Mouse (Mus musculus): Measurements from ENCODE around the gene Olfr1042.
"Not testable (repeated sequence)": the region's sequence is repeated elsewhere in the genome, so short reads cannot be mapped to it uniquely, and the experiment has no call there.

Olfr1042 gene

DNA sequence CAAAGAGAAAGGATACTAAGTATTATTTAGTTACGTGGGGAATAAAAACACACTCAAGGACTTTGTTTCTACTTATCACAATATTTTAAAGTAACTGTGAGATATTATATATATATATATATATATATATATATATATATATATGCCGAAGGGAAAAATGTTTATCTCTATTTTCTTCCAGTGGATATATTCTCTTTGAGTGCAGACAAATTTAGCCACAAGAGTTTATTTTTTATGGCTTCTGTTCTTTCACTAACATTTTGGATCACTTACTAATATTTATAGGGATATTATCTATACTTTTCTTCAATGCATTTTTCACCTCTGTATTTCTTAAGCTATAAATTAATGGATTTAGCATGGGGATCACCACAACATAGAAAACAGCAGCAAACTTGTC, at the start of gene Olfr1042:
Olfr1042 (minus strand) TSS at position 101 of the 400 bp plus-strand sequence.
- in situ Hi-C loops (cut with MseI, MboI) = no loop called here

DNA sequence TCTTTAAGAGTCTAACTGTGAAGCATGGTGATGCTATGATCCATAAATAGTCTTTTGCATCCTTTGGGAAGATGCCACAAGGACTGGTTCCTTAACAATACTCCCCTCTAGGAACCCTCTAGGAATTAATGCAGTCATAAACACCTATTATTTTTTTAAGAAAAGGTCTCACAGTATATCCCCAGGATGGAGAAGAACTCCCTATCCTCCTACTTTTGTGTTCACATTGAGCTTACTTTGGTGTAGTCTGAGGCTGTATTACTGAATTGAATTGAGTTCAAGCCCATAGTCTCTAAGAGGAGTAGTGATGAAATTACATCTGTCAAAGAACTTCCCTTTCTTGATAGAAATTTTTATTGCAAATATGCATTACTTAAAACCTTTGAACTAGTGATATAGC, 41.3 kb upstream of the Olfr1042 start, which contains the start of gene Olfr1045:
Olfr1045 (minus strand) TSS at position 101 of the 400 bp plus-strand sequence.
- in situ Hi-C loops (cut with MseI, MboI) = no loop called here

DNA sequence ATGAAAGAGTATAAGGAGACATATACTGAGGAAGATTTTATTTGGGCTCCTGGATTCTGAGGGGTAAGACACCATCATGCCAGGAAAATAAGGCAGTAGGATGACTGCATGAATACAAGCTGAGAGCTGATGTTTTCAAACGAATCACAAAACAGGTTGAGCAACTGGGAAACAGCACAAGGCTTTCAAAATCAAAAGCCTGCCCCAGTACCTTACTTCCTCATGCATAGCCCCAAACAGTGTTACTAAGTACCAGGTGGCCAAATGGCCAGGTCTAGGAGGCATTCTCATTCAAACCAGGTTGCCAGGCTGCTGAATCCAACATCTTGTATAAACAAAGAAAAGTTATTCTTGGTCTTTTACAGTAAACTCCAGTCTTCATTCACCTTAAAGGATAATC, 34.2 kb upstream of the Olfr1042 start:
- in situ Hi-C loops (cut with MseI, MboI) = no loop called here

DNA sequence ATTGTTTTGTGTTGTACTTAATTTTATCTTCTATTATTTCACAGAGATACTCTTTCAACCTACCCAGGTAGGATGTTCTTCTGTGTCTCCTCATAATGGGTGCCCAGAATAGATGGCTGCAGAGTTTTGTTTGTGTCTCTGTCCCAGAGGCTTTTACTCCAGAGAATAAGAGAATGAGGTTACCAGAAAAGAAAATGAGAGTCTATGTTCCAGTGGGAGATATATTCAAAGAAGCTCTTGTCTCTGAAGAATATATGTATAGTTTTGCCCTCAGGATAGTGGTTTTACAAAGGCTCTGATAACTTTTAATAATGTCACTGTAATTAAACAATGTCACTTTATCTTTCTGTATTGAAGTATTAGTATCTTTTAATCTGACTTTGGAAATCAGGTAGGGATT, 23.9 kb upstream of the Olfr1042 start, which contains the start of gene Olfr52:
Olfr52 (minus strand) TSS at position 101 of the 400 bp plus-strand sequence.
- in situ Hi-C loops (cut with MseI, MboI) = no loop called here

DNA sequence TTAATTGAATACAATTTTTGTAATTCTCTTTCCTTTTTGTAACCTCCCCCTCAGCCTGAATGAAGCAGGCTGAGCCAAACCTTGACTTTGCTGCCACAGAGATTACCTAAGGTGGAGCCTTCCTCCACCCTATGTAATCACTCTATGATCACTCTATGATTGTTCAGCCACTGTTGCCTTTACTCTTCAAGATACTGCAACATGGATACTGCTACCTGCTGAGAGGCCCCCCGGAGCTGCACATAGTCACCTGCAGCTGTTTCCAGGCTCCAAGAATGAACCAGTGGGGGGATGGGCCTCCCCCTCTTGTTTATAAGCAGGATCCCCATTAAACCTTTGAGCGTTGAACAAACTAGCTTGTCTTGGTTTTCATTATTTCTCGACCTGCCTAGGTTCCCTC, 18.3 kb upstream of the Olfr1042 start:
- in situ Hi-C loops (cut with MseI, MboI) = no loop called here

DNA sequence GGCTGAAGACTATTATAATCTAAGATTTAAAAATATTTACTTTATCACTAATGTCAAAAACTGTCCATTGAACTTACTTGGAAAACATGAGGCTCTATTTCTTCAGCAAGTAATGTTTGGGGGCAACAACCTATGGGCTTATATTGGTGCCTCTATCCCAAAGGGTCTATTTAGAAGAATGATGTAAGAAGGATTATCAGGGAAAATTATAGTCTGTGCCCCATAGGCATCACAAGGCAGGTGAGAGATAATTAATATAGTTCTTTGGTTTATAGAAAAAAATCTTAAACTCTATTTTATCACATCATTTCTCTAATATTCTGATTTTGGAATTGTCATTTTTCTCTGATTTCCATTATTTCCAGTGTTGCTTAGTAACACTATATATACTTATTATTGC, 16.1 kb upstream of the Olfr1042 start, which contains the start of gene Olfr1044:
Olfr1044 (minus strand) TSS at position 101 of the 400 bp plus-strand sequence.
- in situ Hi-C loops (cut with MseI, MboI) = no loop called here

DNA sequence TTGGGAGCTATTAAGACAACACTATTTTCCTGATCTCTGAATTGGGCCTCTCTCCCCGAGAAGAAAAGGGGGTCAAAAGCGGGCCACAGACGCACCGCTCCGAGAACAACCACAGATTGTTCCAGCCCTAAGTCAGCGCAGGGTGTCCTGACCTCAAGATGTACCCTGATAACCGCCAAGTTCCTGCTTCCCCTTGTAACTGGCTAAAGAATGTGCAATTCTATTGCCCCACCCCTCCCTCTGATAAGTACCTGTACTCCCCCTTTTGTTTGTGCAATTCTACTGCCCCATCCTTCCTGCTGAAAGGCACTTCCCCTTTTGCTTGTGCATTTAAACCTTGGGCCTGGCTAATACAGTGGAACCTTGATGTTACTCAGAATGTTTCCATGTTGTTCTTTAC, 13.8 kb upstream of the Olfr1042 start:
- in situ Hi-C loops (cut with MseI, MboI) = not testable (repeated sequence)

DNA sequence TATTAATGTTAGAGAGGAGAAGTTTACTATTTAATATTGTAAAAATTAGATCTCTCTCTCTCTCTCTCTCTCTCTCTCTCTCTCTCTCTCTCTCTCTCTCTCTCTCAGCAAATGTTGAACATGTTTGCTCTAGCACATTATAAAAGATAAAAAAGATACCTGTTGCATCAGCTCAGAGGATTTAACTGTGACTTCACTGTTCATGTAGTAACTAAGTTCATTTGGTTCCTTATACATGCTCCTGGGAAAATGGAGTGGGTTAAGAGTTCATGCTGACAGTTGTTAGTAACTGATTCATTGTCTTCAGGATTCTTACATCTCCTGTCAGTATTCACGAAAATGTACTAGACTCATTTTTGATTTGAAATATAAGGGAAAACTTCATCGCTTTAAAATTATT, 5.8 kb upstream of the Olfr1042 start, which contains the start of gene Olfr1043:
Olfr1043 (minus strand) TSS at position 101 of the 400 bp plus-strand sequence.
- in situ Hi-C loops (cut with MseI, MboI) = no loop called here

DNA sequence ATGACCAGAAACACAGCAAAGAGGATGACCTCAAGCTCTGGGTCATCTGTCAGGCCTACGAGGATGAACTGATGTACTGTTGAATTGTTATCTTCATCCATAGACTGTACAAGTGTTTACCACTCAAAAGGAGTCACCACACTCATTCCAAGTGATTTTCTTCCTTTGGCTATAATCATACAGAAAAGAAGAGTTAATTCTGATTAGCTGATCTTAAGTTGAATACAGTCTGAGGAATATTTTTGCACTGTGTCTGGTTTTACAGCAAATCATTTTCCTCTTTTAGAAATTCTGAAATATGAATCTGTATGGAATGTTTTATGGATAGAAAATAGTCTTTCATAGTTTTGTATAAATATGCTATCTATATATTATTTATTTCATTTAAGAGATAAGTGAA, 15.0 kb downstream of the Olfr1042 start, which contains the start of gene Olfr1040:
Olfr1040 (minus strand) TSS at position 101 of the 400 bp plus-strand sequence.
- in situ Hi-C loops (cut with MseI, MboI) = no loop called here

DNA sequence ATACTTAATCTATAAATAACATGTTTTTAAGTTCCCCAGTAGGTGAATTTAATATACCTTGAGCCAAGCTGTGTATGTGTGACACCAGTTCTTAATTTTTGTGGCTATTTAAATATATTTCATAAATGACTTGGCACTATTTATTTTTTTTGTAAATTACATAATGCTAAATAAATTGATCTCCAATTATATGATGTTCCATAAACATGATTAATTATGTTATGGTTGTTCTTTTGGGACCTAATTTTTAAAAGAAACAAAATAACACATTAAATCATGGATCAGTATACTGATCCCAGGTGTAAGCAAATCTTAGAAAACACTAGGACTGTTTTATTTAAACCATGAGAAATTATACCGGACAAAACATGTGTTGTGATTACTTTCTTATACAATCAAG, 25.8 kb downstream of the Olfr1042 start, which contains the start of gene Olfr1039:
Olfr1039 (minus strand) TSS at position 101 of the 400 bp plus-strand sequence.
- in situ Hi-C loops (cut with MseI, MboI) = no loop called here

All from mouse trophoblast stem cell (cell line).